Mouse (Mus musculus) ZHBTc4 (cell line): ENCODE results near the gene Tuba3a.
A peak's percentile ranks its signal among the peaks of the same experiment; 100 is the strongest.
"Not testable (repeated sequence)": the region's sequence is repeated elsewhere in the genome, so short reads cannot be mapped to it uniquely, and the experiment has no call there.

Experiments used
- DNase-seq: peaks from one replicate; pipeline ENCODE4 v3.0.0-alpha.2; 2011; ENCODE audit warnings: low read depth, low spot score

Tuba3a gene

DNA sequence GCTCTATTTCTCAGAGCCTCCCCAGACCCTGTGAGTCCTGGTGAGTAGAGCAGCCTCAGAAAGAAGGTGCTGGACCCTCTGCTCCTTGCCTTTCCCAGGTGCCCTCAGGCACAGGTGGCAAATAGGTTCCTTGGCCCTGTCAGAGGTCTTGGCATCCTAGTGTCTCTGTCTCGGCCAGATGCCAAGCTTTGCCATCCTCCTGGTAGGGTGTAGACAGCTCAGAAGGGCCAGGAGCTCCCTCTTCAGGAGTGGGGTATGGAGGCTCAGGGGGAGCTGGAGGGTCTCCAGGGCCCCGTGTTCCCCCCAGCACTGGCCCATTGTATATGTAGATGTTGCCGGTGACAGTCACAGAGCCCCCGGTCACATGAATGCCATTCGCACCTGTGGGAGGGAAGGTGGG is 21.2 kb upstream of the Tuba3a start:
- no peak for DNase-seq

DNA sequence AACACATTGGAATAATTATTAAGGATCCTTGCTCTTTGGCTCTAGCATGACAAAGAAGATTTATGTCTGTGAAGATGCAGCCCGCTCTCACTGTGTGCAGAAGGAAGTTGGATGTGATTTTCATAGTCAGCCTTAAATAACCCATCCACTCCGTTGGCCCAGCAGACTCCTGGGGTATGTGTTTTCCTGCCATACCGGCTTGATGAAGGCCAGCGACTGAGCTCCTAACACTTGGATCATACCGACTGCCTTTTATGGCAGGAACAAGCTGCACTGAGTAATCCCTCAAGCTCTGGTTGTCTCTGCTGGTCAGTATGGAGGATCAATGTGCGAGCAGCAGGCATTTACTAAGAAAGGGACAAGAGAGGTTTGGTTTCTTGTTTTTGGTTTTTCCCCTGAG is 19.6 kb upstream of the Tuba3a start:
- DNase-seq = no peak

- DNase-seq = peak; percentile 67
These were observed 18.6 kb upstream of the Tuba3a start for GRCm38 (mm10) chr6:125304408-125304807.

DNA sequence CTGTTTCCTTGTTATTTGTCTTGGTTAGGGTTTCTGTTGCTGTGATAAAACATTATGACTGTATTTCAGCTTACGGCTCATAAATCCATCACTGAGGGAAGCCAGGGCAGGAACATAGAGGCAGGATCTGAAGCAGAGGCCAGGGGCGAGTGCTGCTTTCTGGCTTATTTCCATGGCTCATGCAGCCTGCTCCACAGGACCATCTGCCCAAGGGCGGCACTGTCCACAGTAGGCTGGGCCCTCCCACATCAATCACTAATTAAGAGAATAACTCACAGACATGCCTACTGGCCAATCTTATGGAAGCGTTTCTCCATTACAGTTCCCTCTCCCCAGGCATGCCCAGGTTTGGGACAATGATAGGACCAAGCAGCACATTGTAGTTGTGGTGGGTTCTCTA is 17.4 kb upstream of the Tuba3a start:
- DNase-seq = no peak

- peak; percentile 28 for DNase-seq
These were observed 16.6 kb upstream of the Tuba3a start for GRCm38 (mm10) chr6:125302231-125302982.

GRCm38 (mm10) chr6:125300982-125301381 is 15.1 kb upstream of the Tuba3a start:
- DNase-seq = no peak

GRCm38 (mm10) chr6:125297149-125297820 is 11.4 kb upstream of the Tuba3a start:
- no peak for DNase-seq

GRCm38 (mm10) chr6:125294049-125294448 is 8.2 kb upstream of the Tuba3a start:
- no peak for DNase-seq

DNA sequence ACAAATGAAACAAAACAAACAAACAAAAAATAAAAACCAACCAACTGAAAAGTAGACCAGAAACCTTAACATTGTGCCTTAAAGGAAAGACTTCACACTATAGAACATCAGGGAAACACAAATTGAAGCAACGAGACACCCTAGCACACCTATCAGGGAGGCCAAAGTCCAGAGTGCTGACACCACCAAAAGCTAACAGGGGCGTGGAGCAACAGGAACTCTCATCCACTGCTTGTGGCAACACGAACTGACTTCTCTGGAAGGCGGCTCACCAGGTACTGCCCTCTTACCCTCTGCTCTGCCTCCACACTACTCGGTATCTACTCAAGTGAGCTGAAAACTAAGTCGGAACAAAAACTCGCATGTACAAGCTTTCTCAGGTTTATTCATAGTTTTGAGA is 6.4 kb upstream of the Tuba3a start:
- no peak for DNase-seq

DNA sequence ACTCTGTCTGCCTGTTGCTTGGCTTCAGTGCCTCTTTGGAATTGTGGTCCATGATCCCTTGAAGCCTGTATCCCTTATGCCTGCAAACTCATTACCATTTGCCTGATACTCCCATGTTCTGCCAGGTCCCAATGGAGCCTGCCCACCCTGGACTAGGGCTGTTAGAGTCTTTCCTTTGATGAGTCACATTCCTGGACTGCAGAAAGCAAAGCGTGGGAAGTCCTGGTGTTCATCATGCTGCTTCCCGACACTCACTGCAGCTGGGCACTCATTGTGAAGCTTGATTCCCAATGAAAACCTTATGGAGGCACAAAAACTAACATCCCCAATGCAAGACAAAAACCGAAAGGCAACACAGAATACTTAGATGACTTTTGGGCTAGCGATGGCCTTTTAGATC is 5.5 kb upstream of the Tuba3a start:
- no peak for DNase-seq

- peak; percentile 24 for DNase-seq
These were observed 2.9 kb upstream of the Tuba3a start for GRCm38 (mm10) chr6:125288730-125289129.

- no peak for DNase-seq
These were observed 1.1 kb upstream of the Tuba3a start for GRCm38 (mm10) chr6:125286944-125287343.

- peak; percentile 80 for DNase-seq
These were observed 1.1 kb downstream of the Tuba3a start for GRCm38 (mm10) chr6:125284751-125285150.

DNA sequence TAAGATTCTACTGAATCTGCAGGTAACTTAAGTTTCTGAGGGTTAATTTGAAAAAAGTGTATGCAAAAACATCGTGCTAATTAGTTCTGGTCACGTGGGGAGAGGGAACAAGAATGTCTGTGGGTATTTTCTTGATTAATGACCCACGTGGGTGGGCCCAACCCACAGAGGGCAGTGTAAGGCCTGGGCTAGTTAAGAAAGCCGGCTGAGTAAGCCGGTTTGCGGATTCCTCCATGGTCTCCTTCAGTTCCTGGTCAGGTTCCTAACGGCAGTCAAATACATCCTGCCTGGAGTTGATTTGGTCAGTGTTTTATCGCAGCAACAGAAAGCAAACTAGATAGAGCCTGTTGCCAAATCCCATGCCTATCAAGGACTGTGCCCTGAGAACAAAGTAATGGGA is 1.6 kb downstream of the Tuba3a start:
- no peak for DNase-seq

DNA sequence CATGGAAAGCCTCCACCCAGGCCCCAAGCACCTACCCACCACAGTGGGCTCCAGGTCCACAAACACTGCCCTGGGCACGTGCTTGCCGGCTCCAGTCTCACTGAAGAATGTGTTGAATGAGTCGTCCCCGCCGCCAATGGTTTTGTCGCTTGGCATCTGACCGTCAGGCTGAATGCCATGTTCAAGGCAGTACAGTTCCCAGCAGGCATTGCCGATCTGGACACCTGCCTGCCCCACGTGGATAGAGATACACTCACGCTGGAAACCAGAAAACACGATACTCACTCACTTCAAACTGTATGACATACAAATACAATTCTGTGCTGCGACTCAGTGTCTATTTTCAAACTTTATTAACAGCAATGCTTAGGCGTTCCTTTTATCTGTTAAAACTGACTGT is 3.1 kb downstream of the Tuba3a start:
- DNase-seq = not testable (repeated sequence)

GRCm38 (mm10) chr6:125279729-125280128 is 6.1 kb downstream of the Tuba3a start:
- DNase-seq = no peak

GRCm38 (mm10) chr6:125274841-125275563 is 10.8 kb downstream of the Tuba3a start:
- DNase-seq = peak; percentile 81

DNA sequence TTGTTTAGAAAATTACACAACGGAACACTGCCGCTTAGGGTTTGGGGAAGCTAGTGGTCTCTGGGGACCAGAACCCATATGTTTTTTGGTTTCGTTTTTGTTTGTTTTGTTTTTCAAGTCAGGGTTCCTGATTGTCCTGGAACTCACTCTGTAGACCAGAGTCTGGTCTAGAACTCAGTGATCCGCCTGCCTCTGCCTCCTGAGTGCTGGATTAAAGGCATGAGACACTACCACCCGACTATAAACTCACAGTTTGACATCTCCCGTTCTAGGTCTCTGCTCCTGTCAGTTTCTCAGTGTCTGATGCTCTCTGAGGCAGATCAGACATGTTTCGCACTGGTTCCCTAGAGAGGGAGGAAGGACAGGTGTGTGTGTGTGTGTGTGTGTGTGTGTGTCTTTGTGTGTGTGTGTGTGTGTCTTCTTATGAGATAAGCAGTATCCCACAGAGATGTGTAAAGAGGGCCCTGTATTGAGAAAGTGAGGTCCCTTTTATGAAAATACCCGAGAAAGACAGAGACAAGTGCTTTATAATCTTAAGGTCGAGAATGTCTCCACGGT is 13.5 kb downstream of the Tuba3a start:
- no peak for DNase-seq

GRCm38 (mm10) chr6:125271455-125272227 is 14.2 kb downstream of the Tuba3a start:
- peak; percentile 94 for DNase-seq

DNA sequence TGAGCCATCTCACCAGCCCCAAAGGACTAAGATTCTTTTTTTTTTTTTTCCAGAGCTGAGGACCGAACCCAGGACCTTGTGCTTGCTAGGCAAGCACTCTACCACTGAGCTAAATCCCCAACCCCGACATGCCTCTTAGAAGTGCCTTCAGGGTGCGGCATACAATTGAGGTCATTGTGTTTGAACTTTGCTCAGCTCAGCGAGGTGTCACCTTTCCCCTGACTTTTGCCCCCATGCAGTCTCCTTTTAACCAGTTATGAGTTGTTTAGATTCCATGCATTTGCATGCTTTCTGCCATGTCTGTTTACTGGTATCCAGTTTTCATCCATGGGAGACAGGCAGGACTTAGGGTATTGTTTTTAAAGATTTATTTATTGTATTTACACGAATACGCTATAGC is 17.0 kb downstream of the Tuba3a start:
- DNase-seq = peak; percentile 62

DNA sequence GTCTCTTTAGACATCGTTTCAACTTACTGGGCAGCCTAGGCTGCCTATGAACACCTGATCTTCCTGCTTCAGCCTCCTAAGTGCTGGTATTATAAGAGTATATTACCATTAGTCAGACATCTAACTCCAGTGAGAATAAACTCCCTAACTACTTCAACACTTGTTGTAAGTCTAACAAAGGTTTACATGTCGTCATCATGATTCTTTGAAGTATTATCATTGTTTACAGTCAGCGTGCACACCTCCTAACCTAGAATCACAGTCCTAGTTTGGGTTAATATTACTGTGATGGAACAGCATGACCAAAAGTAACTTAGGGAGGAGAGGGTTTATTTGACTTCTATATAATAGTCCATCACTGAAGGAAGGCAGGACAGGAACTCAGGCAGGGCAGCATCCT is 18.4 kb downstream of the Tuba3a start:
- no peak for DNase-seq
